Mouse (Mus musculus) liver, postnatal 0 days (tissue): ENCODE data around the gene Cd27.
A peak's percentile ranks its signal among the peaks of the same experiment; 100 is the strongest.

Experiments used
- CTCF ChIP-seq: sonication (generic); IDR thresholded peaks from 2 replicates; pipeline ENCODE4 v1.5.1; 2016; ENCODE audit warnings: antibody characterized with exemption, low read depth
- EP300 ChIP-seq: IDR thresholded peaks from 2 replicates; pipeline ENCODE4 v1.6.1; 2016; ENCODE audit warnings: antibody characterized with exemption, low read depth, mild to moderate bottlenecking

DNA sequence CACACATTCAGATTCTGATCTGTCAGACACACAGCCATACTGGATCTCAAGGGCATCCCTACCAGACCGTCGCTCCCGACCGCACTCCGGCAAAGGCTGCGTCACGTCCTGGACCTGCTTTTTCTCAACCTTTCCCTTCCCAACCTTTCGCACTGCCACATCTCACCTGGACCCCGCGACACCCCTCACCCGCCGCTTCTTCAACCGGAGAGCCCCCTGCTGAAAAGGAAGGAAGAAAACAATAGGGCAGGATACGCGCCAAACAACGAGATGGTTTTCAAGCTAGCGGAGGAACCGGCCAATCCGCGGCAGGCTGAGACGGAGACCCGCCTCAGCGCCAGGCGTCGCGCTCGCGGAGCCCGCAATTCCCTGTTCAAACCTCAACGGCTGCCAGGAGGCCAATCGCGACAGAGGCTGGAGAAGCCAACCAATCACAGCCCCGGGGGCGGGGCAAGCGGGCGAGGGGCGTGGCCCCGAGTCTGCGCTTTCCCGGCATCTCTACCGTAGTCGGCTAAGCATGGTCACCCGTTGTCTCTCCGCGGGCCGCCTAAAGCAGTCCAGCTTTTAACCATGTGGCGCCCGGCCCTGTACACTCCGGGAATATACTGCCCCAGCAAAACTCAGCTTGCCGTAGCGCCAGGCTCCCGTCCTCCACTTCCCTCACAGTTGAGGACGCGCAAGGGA, 45.3 kb downstream of the Cd27 start, which contains the start of the genes Ncapd2 and Mrpl51:
- TF ChIP-seq CTCF (no peak; the same call in 1 of the 2 replicates), EP300 (peak; percentile 10; the same call in 1 of the 2 replicates)
